Mouse (Mus musculus) brain, embryonic 14.5 days (tissue): ENCODE data around the gene Serpina1e.
"Not testable (repeated sequence)": the region's sequence is repeated elsewhere in the genome, so short reads cannot be mapped to it uniquely, and the experiment has no call there.

Experiments
- CTCF ChIP-seq: fragments of 200-500 bp; IDR thresholded peaks from 2 replicates; pipeline ENCODE4 v1.5.1; 2012; ENCODE audit warnings: inconsistent platforms, mild to moderate bottlenecking, moderate library complexity, borderline replicate concordance; ENCODE audit not compliant: insufficient read depth, insufficient read length; ENCODE audit errors: extremely low read depth
- POLR2A ChIP-seq: fragments of 200-500 bp; IDR thresholded peaks from 2 replicates; pipeline ENCODE4 v1.6.1; 2012; ENCODE audit warnings: mild to moderate bottlenecking, inconsistent platforms, borderline replicate concordance; ENCODE audit not compliant: poor library complexity, insufficient read depth, insufficient read length, severe bottlenecking; ENCODE audit errors: extremely low read depth

GRCm38 (mm10) chr12:103909181-103909580, 49.6 kb downstream of the Serpina1e start:
- TF ChIP-seq CTCF, POLR2A: not testable (repeated sequence)
